Mouse (Mus musculus) adrenal gland, postnatal 4 days (tissue): ENCODE measurements around the gene Srr. TPM values are rescaled to one million over a fixed set of nuclear protein-coding genes. Genes with fewer than 3 reads are reported as not detected.

Experiments
- DNase-seq, 2 experiments: peaks; one replicate each; pipeline ENCODE4 v3.0.0; 2021 to 2022; ENCODE audit warnings: low spot score in 2 of 2, mixed read lengths in 2 of 2
- total RNA-seq, 2 experiments: library from RNA; stranded (reverse); gene quantifications; 2 replicates each; pipeline ENCODE4 v1.2.3; 2021

The Srr gene
- total RNA-seq, 2 experiments from 2014 or later, result 36.0 to 40.5 TPM

DNA sequence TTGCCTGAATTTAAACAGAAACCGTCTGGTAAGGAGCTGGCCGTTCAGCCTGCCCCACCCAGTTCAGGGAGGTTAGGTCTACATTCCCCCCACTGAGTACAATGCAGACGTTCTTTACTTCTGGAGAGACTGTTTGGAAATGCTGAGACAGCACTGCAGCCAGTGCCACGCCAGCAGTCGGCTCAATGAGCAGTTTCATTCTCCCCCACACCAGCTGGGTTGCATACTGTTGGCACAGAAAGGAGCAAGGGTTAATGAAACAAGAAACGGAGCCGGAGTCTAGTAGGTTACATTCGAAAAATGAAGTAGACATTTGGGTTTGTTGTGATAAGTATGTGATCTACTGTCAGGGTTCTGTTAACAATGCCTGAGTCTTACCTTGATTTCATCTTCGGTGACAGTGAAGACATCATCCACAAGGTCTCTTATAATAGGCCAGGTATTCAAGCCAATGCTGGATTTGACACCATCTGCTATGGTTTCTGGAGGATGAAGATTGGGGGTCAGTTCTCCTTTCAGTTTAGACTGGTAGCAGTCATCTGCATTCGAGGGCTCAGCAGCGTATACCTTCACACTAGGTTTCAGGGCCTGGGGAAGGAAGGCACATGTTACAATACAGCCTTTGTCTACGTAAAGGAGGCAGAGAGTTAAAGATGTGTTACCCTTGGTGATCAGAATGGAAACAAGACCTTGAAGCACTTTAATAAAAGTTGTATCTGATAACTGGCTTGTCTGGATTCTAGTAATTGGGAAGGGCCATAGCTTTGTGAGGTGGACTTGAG lies 16.9 kb downstream of the Srr start:
- no peak for DNase-seq

DNA sequence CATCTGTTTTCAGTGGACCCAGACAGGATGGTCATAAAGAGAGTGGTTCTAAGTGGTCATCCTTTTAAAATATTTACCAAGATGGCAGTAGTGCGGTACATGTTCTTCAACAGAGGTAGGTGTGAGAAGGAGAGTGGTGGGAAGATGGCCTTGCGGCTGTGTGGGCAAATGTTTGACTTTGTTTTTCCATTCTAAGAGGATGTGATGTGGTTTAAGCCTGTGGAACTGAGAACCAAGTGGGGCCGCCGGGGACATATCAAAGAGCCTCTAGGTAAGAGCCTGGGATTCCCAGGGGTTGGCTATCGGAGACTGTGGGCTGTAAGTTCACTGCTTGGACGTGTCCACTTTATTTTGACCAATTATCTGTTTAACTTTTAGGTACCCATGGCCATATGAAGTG lies 17.9 kb downstream of the Srr start:
- DNase-seq, result no peak

DNA sequence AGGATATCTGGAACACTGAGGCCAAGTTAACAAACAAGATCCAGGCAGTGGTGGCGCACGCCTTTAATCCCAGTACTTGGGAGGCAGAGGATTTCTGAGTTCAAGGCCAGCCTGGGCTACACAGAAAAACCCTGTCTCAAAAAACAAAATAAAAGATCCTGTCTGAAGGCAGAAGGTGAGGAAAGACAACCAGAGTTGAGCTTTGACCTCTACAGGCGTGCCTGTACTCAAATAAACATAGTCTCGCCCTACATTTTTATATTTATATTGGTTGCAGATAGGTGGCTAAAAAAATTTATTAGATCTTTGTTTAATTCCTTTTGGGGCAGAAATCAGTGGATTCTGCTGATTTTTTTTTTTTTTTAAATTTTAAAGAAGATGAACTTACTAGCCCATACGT lies 23.3 kb downstream of the Srr start:
- DNase-seq, result no peak

DNA sequence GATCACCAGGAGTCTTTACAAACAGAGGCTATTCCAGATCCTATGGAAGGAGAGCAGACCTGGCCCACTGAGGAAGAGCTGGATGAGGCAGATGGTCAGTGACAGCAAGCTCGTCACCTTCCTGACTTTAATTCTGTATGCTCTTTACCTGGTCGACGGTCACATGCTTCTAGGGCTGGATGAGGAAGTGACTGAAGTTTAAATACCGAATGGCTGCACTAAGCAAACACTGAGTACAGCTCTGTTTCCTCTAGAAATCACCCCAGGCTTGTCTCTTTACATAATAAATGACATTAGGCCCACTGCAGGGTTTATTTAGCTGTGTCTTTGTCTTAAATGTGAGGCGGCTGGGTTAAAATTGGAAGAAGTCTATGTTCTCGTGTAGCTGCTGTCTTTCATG lies 24.2 kb downstream of the Srr start:
- no peak for DNase-seq

DNA sequence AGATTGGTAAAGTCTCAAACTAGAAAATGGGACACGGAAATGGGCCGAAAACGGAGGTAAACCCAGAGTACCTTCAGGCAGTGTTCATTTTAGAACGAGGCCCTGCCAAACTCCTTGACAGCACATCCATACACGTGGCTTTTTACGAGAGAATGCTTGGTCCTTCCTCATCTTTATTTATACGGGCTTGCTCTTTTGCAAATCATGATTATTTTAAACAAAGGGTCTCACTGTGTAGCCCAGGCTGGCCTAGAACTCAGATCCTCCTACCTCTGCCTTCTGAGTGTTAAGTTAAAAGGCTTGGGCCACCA lies 27.3 kb downstream of the Srr start:
- DNase-seq, result no peak

DNA sequence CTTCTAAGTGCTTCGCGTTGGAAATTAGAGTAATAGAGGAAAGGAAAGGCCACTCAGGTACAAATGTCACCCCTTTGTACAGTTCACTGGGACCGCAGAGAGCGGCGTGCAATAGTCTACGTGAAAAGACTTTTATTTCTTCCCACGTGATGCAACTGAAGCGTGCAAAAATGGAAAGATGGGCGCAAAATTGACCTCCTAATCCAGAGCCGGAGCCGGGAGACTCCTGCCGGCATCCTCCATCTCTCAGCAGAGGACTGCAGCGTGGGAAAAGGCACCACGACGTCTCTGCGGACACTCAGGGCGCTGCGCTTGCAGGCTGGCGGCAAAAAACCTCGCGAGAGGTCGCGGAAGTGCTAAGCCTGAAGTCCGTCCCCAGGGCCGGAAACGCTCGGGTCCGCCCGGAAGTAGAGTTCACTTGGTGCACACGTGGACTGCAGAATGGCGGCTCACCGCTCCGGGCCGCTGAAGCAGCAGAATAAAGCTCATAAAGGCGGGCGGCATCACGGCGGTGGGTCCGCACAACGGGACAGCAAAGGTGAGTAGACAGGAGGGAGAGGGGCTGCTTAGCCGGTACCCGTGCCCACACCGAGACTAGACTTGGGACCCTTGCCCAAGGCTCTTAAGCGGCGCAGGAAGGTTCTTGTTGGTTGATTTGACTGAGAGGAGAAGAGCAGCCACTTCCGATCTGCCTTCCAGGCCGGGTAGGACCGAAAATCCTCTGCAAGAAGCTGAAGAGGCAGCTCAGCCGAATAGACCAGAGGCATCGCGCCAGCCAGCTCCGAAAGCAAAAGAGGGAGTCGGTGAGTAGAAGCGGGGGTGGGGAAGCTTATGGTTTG lies 27.9 kb downstream of the Srr start, which contains the start of gene Tsr1:
TSS of gene Tsr1 (plus strand) at position 394 of the 839 bp plus-strand sequence.
- DNase-seq, result peak; percentile 71 to 77

DNA sequence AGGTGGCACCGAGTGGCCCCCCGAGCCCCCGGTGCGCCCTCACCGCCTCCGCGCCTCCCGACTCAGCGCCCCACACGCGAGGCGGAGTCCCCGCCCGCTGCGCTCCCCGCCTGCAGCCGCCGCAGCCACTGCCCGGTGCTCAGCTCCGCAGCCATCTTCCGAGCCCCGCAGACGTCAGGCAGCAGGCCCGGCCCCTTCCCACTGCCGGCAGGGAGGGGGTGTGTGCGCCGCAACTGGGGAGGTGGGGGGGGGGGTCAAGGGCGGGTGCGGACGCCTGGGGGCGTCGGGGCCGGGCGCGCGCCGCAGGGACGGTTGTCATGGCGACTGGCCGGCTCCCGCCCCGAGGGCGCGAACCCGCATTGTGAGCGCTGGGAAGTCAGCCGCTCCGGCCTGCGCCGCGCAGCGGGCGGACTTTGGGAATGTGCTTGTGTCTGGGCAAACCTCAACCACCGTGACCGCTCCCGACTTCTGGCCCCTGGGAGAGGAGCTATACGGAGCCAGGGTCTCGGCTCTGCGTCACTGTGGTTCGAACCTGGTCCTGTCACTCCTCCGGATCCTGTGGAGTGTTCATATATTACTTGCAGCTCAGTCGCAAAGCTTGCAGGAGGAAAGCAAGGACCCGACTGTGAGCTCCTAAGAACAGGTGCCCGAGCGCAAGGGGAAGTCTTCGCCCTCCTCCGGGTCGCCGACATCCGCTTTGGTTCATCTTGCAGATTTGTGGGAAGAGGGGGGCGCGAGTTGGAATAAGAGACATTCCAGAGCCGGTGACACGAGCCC lies 28.7 kb downstream of the Srr start, which contains the start of gene Sgsm2:
TSS of gene Sgsm2 (minus strand) at position 160 of the 777 bp plus-strand sequence.
- DNase-seq, result peak; percentile 44 to 47

DNA sequence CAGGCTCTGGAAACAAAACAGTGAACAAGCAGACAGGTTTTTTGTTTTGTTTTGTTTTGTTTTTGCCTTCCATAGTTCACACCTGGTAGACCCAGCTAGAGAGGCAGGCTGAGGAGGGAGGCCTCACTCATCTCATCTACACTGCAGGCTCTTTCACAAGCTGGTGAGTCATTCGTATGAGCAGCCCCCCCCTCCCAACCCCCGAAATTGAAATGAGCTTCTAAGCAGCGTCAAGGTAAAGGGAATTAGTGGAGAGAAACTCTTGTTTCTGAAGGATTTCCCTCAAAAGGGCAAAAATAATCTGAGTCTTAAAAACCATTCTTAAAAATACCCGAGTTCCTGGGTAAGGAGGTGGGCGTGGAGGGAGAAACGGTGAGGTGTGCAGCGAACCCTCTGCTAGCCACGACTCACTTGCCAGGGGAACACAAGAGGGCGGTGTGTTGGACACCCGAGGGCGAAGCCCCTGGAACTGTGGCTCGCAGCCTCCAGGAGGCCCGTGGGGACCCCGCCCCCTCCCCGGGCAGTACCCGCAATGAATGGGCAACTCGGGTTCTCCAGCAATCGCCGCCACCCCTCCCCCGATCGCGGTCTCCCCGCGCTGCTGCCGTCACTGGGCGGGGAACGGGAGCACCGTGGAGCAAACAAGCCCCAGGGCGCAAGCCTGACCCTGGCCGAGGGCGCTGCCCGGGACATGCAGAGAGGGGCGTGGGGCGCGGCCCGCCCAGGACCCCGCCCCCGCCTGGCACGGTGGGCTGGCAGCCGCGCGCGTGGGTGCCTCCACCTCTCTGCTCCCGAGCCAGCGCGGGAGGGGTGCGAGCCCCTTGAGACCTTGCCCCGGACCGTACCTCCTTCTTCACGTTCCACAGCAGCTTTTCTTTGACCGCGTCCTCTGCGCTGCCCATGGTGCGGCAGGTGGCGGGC lies 29.5 kb downstream of the Srr start:
- DNase-seq, result peak; percentile 38 to 66

DNA sequence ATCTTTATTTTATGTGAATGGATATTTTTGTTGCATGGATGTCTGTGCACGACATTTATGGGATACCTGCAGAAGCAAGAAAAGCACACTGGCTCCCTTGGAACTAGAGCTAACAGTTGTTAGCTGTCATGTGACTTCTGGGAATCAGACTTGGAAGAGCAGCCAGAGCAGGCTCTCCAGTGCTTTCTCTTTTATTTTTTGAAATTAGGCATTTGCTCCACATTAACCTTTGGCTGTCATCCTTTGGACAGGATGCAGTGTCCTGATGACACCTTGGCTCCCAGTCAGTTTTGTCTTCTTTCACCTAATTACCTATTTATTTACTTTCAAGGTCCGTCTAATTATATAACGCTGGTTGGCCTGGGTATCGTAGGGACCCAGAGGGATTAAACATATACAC lies 31.1 kb downstream of the Srr start:
- no peak for DNase-seq

DNA sequence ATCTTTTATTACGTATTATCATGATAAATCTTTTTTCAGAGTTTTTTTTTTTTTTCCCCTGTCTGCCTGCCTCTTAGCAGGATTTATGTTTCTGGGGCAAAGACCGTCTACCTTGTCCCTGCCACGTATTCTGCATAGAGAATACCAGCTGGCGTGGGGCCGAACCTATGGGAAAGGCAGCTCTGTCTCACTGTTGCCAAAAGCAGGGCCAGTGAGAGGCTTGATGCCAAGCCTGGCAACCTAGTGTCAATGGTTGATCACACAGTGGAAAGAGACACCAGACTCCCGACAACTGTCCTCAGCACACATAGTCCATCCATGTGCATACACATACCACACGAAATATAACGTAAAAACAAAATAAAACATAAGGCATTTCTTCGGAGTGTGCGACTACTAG lies 42.6 kb downstream of the Srr start:
- DNase-seq, result no peak

DNA sequence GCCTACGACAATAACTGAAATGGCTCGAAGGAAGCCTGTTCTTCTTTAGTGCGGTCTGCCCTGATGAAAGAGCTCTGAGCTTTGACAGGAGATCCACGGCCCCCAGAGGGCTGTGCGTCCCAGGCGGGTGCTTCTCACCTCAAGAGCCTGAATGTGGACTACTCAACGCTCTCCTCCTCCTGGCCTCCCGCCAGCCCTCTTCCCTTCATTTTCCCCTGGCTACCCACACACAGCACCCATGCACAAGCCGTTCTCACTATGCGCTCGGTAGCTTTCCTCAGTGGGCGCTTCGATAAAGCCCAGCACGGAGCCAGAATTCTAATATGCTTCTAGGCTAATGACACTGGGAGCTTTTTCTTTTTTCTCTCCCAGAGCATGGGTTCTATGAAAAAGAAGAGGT lies 43.8 kb downstream of the Srr start:
- no peak for DNase-seq

DNA sequence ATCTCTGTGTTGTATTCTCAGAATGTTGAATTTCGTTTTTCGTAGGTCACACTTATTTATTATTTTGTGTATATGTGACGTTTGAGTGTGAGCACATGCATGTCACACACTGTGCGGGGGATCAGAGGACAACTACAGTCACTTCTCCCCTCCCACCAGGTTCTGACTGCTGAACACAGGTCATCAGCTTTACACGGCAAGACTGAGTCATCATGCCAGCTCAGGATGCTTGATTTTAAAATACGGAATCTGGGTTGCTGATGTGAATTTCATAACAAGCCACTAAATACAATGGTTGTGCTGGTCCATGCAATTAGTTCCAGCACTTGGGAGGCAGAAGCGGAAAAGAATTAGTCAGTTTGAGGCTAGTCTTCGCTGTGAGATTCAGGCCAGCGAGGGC lies 44.7 kb downstream of the Srr start:
- DNase-seq, result no peak

DNA sequence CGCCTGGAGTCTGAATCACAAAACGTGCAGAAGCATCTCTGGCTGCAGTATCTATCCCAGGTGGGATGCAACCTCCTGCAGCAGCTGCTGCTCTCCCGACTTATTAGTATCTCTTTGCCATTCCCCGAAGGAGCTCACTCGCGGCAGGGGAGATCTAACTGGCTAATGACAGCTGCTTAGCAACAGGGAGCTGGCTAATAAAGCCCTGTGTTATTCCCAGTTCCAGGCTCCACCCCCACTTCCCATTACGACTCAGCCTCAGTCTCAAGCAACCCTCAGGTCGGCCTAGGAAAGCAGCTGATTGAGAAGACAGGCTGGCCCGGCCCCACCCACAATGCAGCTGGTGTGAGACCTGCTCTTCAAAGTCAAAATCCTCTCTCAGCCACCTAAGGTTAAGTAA lies 48.9 kb downstream of the Srr start:
- no peak for DNase-seq

DNA sequence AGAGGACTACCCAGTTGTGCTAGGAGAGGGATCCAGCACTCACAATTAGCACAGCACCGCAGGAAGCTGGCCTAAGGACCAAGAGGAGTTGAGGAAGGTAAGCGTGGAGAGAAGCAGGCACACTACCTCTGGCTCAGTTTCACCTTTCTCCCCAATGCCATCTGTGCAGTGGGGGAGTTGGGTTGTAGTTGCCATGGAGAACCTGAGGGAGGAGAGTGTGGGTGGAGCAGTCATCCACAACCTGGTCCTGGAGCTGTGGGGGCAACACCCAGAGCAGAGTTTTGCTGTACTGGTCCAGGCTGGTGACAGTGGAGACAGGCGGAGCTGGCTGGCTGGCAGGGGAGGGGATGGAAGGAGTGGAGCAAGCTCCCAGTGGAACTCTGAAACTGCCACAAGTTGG lies 51.1 kb downstream of the Srr start:
- no peak for DNase-seq

DNA sequence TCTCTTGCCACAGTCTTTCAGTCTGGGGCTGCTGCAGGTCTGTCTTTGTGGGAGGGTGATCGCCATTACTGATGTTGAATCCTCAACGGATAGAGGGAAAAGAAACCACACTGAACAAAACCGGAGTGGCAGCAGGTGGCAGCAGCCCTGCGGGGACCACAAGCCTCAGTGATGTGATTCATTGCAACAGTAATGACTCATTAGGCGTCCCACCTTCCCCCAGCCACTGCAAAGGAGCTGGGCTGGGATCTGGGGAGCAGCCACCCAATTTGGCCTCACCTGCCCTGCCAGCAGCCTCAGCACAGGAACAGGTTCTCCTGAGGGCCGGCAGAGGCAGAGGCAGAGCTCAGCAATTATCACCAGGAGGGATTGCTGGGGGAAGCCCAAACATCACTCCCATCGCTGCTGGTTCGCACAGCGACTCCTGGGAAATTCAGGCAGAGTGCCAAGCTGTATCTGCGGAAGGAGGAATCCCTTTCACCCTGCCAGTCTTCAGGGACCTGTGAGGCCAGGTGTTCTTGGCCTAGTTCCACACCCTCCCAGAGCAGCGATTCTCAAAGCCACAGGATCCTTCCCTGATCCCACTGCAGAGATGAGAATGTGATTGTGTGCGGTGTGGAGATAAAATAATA lies 54.6 kb downstream of the Srr start:
- no peak for DNase-seq

DNA sequence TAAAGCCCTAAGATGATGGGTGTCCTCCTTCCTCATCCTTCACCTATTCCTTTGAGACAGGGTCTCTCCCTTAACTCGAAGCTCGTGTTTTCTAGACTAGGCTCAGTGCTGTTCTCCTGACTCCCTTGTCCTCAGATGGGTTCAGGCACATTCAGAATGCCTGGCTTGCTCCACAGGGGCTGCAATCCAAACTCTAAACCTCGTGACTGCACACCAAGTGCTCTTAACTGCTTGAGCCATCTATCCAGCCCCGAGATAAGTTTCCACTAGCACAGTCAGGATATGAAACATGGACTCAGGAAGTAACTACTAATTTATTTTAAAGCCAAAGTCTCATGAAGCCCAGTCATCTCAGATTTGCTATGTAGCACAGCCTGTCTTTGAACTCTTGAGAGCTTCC lies 55.2 kb downstream of the Srr start:
- no peak for DNase-seq

DNA sequence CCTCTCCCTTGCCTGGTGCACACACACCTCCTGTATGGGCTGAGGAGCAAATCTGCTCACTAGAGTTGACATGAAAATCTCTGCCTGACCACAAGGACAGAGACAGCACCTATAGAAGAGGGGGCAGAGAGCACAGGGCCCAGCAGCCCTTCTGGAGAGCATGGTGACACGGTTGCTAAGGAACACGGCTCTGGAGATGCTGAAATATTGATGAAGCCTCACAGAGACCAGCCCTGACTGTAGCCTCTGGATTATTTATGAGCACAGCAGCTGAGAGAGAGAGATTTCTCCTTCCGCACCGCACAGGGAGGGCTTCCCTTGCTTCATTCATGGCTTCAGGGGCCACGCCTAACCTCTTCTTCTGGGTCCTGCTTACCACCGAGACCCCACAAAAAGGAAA lies 56.1 kb downstream of the Srr start:
- no peak for DNase-seq

DNA sequence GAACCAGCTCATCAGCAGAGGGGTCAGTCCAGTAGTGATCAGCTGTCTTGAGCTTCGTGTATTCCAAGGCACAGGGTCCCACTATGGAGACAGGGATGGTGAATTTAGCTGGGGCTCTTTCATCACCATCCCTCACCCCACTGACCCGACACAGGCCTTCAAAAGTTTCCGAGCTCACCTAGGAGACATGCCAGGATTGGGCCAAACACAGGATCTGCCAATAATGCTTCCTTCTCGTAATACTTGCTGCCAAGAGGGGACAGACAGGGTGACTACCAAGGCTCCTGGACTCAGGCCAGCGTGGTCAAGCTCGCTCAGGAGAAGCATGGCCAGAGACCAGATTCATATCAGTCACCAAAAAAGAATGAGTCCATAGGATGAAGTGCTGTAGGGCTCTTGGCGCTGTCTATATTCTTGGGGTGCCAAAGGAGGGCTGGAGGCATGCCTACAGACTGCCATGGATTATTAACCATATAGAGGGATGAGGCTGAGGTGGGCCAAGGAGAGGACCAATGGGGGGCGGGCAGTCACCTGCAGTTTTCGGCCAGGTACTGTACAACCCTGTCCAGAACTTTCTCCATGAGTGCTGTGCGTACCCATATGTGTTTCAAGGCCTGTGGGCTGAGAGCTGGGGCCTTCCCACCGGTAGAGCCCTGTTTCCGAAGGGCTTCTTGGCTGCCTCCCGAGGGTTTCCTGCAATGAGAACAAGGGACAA lies 57.5 kb downstream of the Srr start:
- DNase-seq, result no peak

DNA sequence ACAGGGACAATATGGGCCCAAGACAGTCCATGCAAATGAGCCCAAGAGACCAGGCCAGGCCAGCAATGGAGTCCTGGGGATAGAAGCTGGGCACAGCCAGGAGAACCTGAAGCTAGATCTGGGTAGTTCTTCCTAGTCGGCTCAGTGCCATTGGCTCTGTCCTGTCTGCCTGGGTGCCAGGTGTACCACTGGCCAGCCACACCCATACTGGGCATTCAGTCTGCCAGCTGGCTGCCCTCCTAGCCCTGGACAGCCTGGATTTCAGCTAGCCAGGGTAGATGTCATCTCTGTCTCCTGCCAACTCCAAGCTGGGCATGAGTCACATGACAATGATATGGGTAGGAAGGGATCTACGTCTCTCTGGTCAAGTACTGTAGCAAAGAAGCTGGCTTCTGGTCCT lies 58.6 kb downstream of the Srr start:
- DNase-seq, result no peak

DNA sequence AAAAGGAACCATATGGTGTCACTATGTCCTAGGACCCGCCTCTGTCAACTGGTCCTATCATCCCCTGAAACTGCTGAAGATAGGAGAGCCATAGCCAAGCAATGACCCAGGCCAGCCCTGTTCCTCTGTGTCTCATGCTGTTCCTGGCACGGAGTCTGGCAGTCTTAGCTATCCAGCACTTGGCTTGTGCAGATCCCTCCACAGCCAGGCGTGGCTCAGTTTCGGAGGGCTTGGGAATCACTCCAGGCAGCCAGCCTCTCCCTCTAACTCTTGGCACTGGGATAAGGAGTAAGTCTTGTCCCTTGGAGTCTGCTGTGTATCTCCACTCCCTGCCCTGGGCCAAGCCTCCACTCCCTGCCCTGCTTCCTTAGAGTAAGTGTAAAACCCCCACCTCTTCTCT lies 59.1 kb downstream of the Srr start:
- no peak for DNase-seq
